ENCODE assay signal across 13 mouse cellular contexts in the genomic region with DNA sequence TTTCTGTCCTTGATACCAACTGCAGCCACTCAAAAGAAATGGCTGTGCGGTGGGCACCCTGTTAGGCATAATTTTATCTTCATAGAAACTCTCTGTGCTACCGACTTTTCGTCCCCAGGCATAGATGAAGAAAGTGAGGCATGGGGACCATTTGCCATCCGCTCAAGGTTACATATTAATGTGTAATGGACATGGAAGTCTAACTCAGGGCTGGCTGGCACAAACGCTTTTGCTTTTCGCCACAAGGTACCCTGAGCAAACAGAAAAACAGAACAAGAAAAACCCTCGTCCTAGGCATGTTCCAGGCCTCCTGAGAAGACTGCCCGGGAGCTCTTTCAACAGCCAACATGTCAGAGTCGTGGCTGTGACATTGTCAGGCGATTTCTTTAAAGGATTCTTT.
"Had no signal": no experiment of that assay in that cellular context is flagged by ENCODE, and none has a peak within 500 bp of the region (broad histone marks: within the 10 kb centered on the region; RNA-seq: fewer than 3 reads in every experiment).

No protein-coding gene starts in this region.

- H3K27me3 ChIP-seq: stomach, embryonic 15.5 days had no signal

- ATAC-seq: hindbrain, postnatal 0 days had no signal

- H3K9me3 ChIP-seq: limb, embryonic 12.5 days; lung, embryonic 15.5 days; megakaryocyte, embryonic 14.5 days; midbrain, embryonic 12.5 days; stomach, embryonic 15.5 days had no signal

- H3K36me3 ChIP-seq: limb, embryonic 12.5 days; lung, embryonic 15.5 days; midbrain, embryonic 12.5 days; stomach, embryonic 15.5 days had no signal

- H3K27ac ChIP-seq: hindbrain, postnatal 0 days; layer of hippocampus, adult 2 months; limb, embryonic 12.5 days; liver, embryonic 14.5 days; lung, embryonic 15.5 days; macrophage; midbrain, embryonic 12.5 days; stomach, embryonic 15.5 days had no signal

- H3K4me1 ChIP-seq: lung, embryonic 15.5 days; midbrain, embryonic 12.5 days; stomach, embryonic 15.5 days had no signal

- H3K4me3 ChIP-seq: layer of hippocampus, adult 2 months; limb, embryonic 12.5 days; lung, embryonic 15.5 days; megakaryocyte, embryonic 14.5 days; midbrain, embryonic 12.5 days; stomach, embryonic 15.5 days had no signal

- DNase-seq: lung, postnatal 14 days; right cerebral cortex, postnatal 14 days; thymus, adult 2 months; thymus, postnatal 25 days had no signal

- H3K4me2 ChIP-seq: limb, embryonic 12.5 days; lung, embryonic 15.5 days; midbrain, embryonic 12.5 days; stomach, embryonic 15.5 days had no signal

- H3K9ac ChIP-seq: limb, embryonic 12.5 days; liver, embryonic 14.5 days; lung, embryonic 15.5 days; midbrain, embryonic 12.5 days; stomach, embryonic 15.5 days had no signal
